Mouse (Mus musculus): ENCODE data around the gene Olfr313. TPM values are rescaled to one million over a fixed set of nuclear protein-coding genes. Genes with fewer than 3 reads are reported as not detected.
"Not testable (repeated sequence)": the region's sequence is repeated elsewhere in the genome, so short reads cannot be mapped to it uniquely, and the experiment has no call there.

Gene Olfr313
- polyA plus RNA-seq, 1 experiment from 2014 or later, result not detected

DNA sequence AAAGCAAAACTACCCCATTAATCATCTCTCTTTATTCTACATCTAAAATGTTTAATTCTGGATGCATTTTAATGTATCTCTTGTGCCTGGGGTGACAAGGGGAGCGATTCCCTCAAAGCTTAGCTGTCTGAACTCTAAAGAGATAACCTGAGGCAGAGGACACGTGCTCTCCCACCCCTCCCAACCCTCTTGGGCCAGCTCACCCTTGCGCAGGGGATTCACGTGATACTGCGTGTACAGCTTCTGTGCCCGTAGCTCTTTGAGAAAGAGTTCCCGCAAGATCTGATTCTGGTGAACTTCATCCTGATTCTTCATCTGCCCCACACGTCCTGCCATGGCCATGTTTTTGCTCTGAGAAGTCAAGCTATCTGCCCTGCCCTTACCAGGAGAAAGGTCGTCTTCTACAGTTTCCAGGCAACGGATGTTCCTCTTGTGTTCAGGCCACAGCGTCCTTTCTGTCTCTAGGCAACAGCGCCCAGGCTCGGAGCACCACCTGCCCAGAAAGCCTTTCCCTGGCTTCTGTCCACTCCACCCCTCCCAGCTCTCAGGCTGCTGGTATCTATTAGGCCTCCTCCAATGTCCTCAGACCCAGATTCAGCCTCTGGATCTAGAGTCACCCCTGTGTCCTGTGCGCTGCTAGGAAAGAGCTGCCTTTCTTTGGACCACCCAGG is 13.1 kb upstream of the Olfr313 start, which contains the start of gene Fam183b:
TSS of gene Fam183b (minus strand) at position 403 of the 671 bp plus-strand sequence.
- WGBS, result 38% methylated on average over 14 of the region's 14 CpGs
- ATAC-seq (ENCODE audit: insufficient number of reproducible peaks, low FRiP score, low TSS enrichment, low read depth), result no peak

GRCm38 (mm10) chr11:58803871-58804270 is 10.9 kb upstream of the Olfr313 start:
- Histone ChIP-seq H3K27me3 (no peaks in the 10 kb centered on the region), H3K4me2 (no peak overlapping the region)
- 62% methylated on average over 4 of the region's 4 CpGs for WGBS

More for the DNA sequence above, 13.1 kb upstream of the Olfr313 start, which contains the start of gene Fam183b:
- Histone ChIP-seq H3K4me1 (no peaks in the 10 kb centered on the region), H3K4me2 (no peak within 1 kb of the TSS), H3K4me3 (no peak within 1 kb of the TSS), H3K27ac (no peak within 1 kb of the TSS), H3K27me3 (no peaks in the 10 kb centered on the region), H3K9ac (no peak within 1 kb of the TSS), H3K9me3 (no peaks in the 10 kb centered on the region), H3K36me3 (no peaks in the 10 kb centered on the region)

DNA sequence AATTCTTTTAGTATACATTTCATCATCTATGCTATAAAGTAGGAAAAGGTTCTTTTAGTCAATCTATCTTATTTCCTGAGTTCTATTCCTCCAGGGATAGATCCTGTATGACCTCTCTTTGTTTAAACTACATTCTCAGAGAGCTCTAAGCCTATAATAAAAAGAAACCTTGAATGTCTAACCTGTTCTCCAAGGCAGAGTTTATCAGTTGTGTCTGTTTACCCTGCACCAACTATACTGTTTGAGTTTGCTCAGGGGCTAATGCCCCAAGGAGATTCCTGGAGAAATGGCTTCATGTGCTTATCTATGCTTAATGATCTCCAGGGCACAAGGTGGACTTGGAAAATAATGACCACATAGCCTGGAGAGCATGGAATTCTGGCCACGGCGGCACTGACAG is 10.4 kb upstream of the Olfr313 start:
- 62% methylated on average over 2 of the region's 2 CpGs for WGBS
- no peak overlapping the region for H3K9ac ChIP-seq
- no peaks in the 10 kb centered on the region for H3K36me3 ChIP-seq
- H3K9me3 ChIP-seq, result no peaks in the 10 kb centered on the region
- no peak overlapping the region for H3K27ac ChIP-seq
- no peak overlapping the region for H3K4me3 ChIP-seq
- H3K4me1 ChIP-seq, result no peaks in the 10 kb centered on the region
- no peak for ATAC-seq (ENCODE audit: insufficient number of reproducible peaks, low FRiP score, low TSS enrichment, low read depth)
- no peak overlapping the region for H3K4me2 ChIP-seq
- H3K27me3 ChIP-seq, result no peaks in the 10 kb centered on the region

More at GRCm38 (mm10) chr11:58803871-58804270, 10.9 kb upstream of the Olfr313 start:
- no peaks in the 10 kb centered on the region for H3K9me3 ChIP-seq
- H3K27ac ChIP-seq, result no peak overlapping the region
- H3K36me3 ChIP-seq, result no peaks in the 10 kb centered on the region
- ATAC-seq (ENCODE audit: insufficient number of reproducible peaks, low FRiP score, low TSS enrichment, low read depth), result no peak
- H3K4me1 ChIP-seq, result no peaks in the 10 kb centered on the region
- no peak overlapping the region for H3K4me3 ChIP-seq
- H3K9ac ChIP-seq, result no peak overlapping the region

- Histone ChIP-seq H3K4me2 (no peak overlapping the region), H3K27me3 (no peaks in the 10 kb centered on the region), H3K4me3 (no peak overlapping the region), H3K9ac (no peak overlapping the region), H3K36me3 (no peaks in the 10 kb centered on the region), H3K27ac (no peak overlapping the region), H3K9me3 (no peaks in the 10 kb centered on the region), H3K4me1 (no peaks in the 10 kb centered on the region)
- 4% methylated on average over 1 of the region's 1 CpGs for WGBS
- ATAC-seq (ENCODE audit: insufficient number of reproducible peaks, low FRiP score, low TSS enrichment, low read depth), result no peak
Measured at GRCm38 (mm10) chr11:58812001-58812400, 2.8 kb upstream of the Olfr313 start.

DNA sequence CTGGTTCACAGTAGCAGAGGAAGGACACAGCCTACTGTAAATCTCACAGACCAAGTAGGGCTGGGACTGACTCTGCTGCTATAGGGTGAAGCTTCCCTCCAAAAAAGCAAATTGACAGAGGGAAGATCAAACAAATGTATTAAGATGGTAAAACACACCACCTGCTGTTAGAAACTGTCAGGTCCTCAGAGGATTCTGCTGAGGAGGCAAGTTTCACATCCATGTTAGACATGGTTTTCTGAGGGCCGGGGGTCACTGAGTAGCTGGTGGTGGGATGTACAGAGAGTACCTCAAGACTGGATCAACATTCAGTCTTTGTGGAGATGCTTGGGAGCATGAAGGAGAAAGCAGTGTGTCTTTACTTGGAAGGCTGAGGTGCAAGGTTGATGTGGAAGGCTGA is 876 bp downstream of the Olfr313 start:
- Histone ChIP-seq H3K4me3 (no peak overlapping the region), H3K4me1 (no peaks in the 10 kb centered on the region), H3K9ac (no peak overlapping the region), H3K27me3 (no peaks in the 10 kb centered on the region), H3K9me3 (no peaks in the 10 kb centered on the region), H3K36me3 (no peaks in the 10 kb centered on the region), H3K4me2 (no peak overlapping the region), H3K27ac (no peak overlapping the region)
- no peak for ATAC-seq (ENCODE audit: insufficient number of reproducible peaks, low FRiP score, low TSS enrichment, low read depth)
- WGBS, result 67% methylated on average over 1 of the region's 1 CpGs

- H3K9ac ChIP-seq; ATAC-seq (ENCODE audit: insufficient number of reproducible peaks, low FRiP score, low TSS enrichment, low read depth); H3K27ac ChIP-seq; H3K4me2 ChIP-seq; H3K4me1 ChIP-seq; H3K4me3 ChIP-seq; H3K27me3 ChIP-seq; H3K9me3 ChIP-seq; H3K36me3 ChIP-seq: not testable (repeated sequence)
Measured at GRCm38 (mm10) chr11:58828937-58829336, 14.1 kb downstream of the Olfr313 start, which contains the start of gene Olfr312. Gene Olfr312, plus strand, starts transcription at chr11:58829237.

- no peak for ATAC-seq (ENCODE audit: insufficient number of reproducible peaks, low FRiP score, low TSS enrichment, low read depth)
- Histone ChIP-seq H3K36me3 (no peaks in the 10 kb centered on the region), H3K27ac (no peak overlapping the region), H3K27me3 (no peaks in the 10 kb centered on the region), H3K9ac (no peak overlapping the region), H3K4me3 (no peak overlapping the region), H3K4me1 (no peaks in the 10 kb centered on the region), H3K9me3 (no peaks in the 10 kb centered on the region), H3K4me2 (no peak overlapping the region)
- WGBS, result 73% methylated on average over 3 of the region's 3 CpGs
Measured at GRCm38 (mm10) chr11:58829764-58830163, 15.0 kb downstream of the Olfr313 start.

DNA sequence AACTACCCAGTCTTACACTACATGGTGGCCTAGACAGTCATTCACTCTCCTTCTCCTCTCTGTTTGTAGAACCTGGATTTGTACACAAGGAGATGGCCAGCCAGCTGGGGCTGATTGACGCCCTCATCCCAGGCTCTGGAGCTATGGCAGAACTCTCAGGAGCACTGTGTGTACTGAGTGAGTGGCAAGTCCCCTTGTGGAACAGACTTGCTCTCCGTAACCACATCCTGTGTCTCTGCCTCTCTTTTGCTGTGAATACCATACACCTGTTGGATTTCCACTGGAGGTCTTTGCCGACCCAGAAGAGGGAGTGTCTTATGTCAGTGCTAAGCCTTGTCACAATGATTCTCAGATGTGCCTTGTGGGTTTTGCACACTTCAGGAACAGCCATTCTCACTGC is 17.7 kb downstream of the Olfr313 start:
- H3K36me3 ChIP-seq; H3K4me2 ChIP-seq; H3K9me3 ChIP-seq; ATAC-seq (ENCODE audit: insufficient number of reproducible peaks, low FRiP score, low TSS enrichment, low read depth); H3K27ac ChIP-seq; H3K4me1 ChIP-seq; H3K27me3 ChIP-seq; H3K4me3 ChIP-seq; H3K9ac ChIP-seq: not testable (repeated sequence)
- 81% methylated on average over 3 of the region's 3 CpGs for WGBS

DNA sequence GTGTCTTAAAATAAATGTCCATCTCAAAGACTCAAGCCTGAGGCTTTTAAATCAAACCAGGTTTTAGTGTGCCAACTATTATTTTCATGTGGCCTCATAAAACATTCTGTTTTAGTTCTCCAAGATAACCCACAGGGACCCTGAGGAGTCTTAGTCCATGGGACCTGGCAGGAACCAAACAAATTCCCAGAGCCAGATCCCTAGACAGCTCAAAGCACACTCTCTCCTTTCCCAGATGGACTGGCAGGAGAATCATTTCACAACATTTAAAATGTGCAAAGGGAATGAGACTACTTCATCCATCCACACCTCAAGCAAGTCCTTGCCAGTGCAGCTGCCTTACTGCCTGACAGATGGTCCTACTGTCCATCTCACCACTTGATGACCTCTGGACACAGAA is 24.2 kb downstream of the Olfr313 start, which contains the start of gene Olfr311:
TSS of gene Olfr311 (plus strand) at position 301 of the 400 bp plus-strand sequence.
- ATAC-seq (ENCODE audit: insufficient number of reproducible peaks, low FRiP score, low TSS enrichment, low read depth); H3K36me3 ChIP-seq; H3K27ac ChIP-seq; H3K9me3 ChIP-seq; H3K9ac ChIP-seq; H3K4me2 ChIP-seq; H3K27me3 ChIP-seq; H3K4me1 ChIP-seq; H3K4me3 ChIP-seq: not testable (repeated sequence)

GRCm38 (mm10) chr11:58846919-58847461 is 32.2 kb downstream of the Olfr313 start, which contains the start of gene Gm12258:
Gene Gm12258, plus strand, starts transcription at chr11:58847158.
- no peaks in the 10 kb centered on the region for H3K9me3 ChIP-seq
- peak within 1 kb of the TSS; percentile 82 for H3K9ac ChIP-seq
- H3K27ac ChIP-seq, result peak within 1 kb of the TSS; percentile 43
- H3K36me3 ChIP-seq, result peaks cover 18% of the 10 kb centered on the region
- H3K4me2 ChIP-seq, result peak within 1 kb of the TSS; percentile 71
- peak; percentile 98 for ATAC-seq (ENCODE audit: insufficient number of reproducible peaks, low FRiP score, low TSS enrichment, low read depth)
- H3K4me3 ChIP-seq, result peak within 1 kb of the TSS; percentile 60
- peaks cover 8% of the 10 kb centered on the region for H3K4me1 ChIP-seq
- H3K27me3 ChIP-seq, result no peaks in the 10 kb centered on the region
- under 1% methylated on average over 24 of the region's 24 CpGs for WGBS

DNA sequence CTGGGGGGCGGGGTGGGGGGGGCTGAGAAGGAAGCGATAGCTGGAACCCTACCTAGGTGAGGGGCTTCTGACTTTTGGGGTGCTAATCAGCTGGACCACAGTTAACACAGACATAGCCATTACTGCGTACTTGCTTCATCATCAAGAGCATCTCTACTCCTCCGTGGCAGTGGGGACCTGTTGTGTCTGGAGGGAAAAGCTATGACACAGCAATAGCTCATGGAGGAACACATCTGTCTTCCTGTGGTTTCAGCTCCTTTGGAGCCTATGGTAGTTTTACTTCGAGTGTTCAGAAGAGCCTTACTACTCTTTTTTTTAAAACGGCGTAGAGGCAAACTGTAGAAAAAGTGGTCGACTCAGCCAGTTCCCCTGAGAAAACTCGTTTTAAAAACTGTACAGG is 32.8 kb downstream of the Olfr313 start:
- Histone ChIP-seq H3K36me3 (peaks cover 20% of the 10 kb centered on the region), H3K9ac (peak overlapping the region; percentile 82; the same call in 1 of the 2 replicates), H3K27ac (no peak overlapping the region), H3K4me1 (peaks cover 8% of the 10 kb centered on the region), H3K4me2 (peak overlapping the region; percentile 71), H3K9me3 (no peaks in the 10 kb centered on the region), H3K27me3 (no peaks in the 10 kb centered on the region), H3K4me3 (peak overlapping the region; percentile 60)
- ATAC-seq (ENCODE audit: insufficient number of reproducible peaks, low FRiP score, low TSS enrichment, low read depth), result no peak
- 39% methylated on average over 9 of the region's 9 CpGs for WGBS

GRCm38 (mm10) chr11:58849731-58850130 is 34.9 kb downstream of the Olfr313 start:
- H3K27ac ChIP-seq, result no peak overlapping the region
- WGBS, result 71% methylated on average over 2 of the region's 2 CpGs
- ATAC-seq (ENCODE audit: insufficient number of reproducible peaks, low FRiP score, low TSS enrichment, low read depth), result no peak
- no peaks in the 10 kb centered on the region for H3K9me3 ChIP-seq
- H3K27me3 ChIP-seq, result no peaks in the 10 kb centered on the region
- peaks cover 31% of the 10 kb centered on the region for H3K36me3 ChIP-seq
- no peak overlapping the region for H3K9ac ChIP-seq
- no peak overlapping the region for H3K4me2 ChIP-seq
- H3K4me1 ChIP-seq, result peaks cover 8% of the 10 kb centered on the region
- no peak overlapping the region for H3K4me3 ChIP-seq

Data from limb, embryonic 15.5 days (tissue).